Mouse (Mus musculus) liver, adult 2 months (tissue): Measurements from ENCODE around the gene Scn4b. TPM values are rescaled to one million over a fixed set of nuclear protein-coding genes. Genes with fewer than 3 reads are reported as not detected.

Experiments
- DNase-seq: peaks from one replicate; pipeline ENCODE4 v3.0.0-alpha.2; 2011; ENCODE audit warnings: low read depth, low spot score; ENCODE audit errors: extremely low read depth
- H3K27ac ChIP-seq: fragments of 200-500 bp; replicated peaks from 2 replicates; pipeline ENCODE4 v1.5.1; 2012; ENCODE audit warnings: low read depth, mild to moderate bottlenecking, control low read depth, inconsistent platforms, low read length; ENCODE audit not compliant: insufficient read depth
- H3K27me3 ChIP-seq: fragments of 200-500 bp; 2 replicates; pipeline ENCODE4 v1.6.1; 2012; ENCODE audit warnings: mild to moderate bottlenecking, moderate library complexity, low read length, inconsistent platforms; ENCODE audit not compliant: control insufficient read depth, insufficient read depth
- H3K36me3 ChIP-seq: fragments of 200-500 bp; 2 replicates; pipeline ENCODE4 v1.6.1; 2012; ENCODE audit warnings: low read length, inconsistent platforms; ENCODE audit not compliant: control insufficient read depth, insufficient read depth
- H3K4me1 ChIP-seq: fragments of 200-500 bp; 2 replicates; pipeline ENCODE4 v1.6.1; 2011; ENCODE audit warnings: low read length; ENCODE audit not compliant: control insufficient read depth, insufficient read depth
- H3K4me3 ChIP-seq: fragments of 200-500 bp; 2 replicates; pipeline ENCODE4 v1.5.1; 2011; ENCODE audit warnings: low read depth, mild to moderate bottlenecking, control low read depth, low read length, moderate library complexity; ENCODE audit not compliant: insufficient read depth
- H3K79me2 ChIP-seq: fragments of 200-500 bp; 2 replicates; pipeline ENCODE4 v1.6.1; 2012; ENCODE audit warnings: inconsistent platforms, mild to moderate bottlenecking, low read length, moderate library complexity; ENCODE audit not compliant: control insufficient read depth, insufficient read depth
- H3K9ac ChIP-seq: fragments of 200-500 bp; 2 replicates; pipeline ENCODE4 v1.6.1; 2012; ENCODE audit warnings: low read depth, mild to moderate bottlenecking, control low read depth, inconsistent platforms, low read length
- CTCF ChIP-seq: fragments of 200-500 bp; IDR thresholded peaks from 2 replicates; pipeline ENCODE4 v1.5.1; 2011; ENCODE audit warnings: low read depth, low read length, control low read depth
- POLR2A ChIP-seq: fragments of 200-500 bp; IDR thresholded peaks from 2 replicates; pipeline ENCODE4 v1.6.1; 2011; ENCODE audit warnings: low read length, control low read depth; ENCODE audit not compliant: insufficient read depth; ENCODE audit errors: extremely low read depth
- WGBS: fragments of 180-500 bp; shearing (Covaris S2); methylation state at CpG from one replicate; pipeline ENCODE4 v1.1.7; 2018; 5-methylcytosine and 5-hydroxymethylcytosine counted together
- polyA plus RNA-seq: library from polyadenylated mRNA; depleted of rRNA; stranded (reverse); fragments of >200 nt; gene quantifications from 2 replicates; pipeline ENCODE4 v1.2.3, GENCODE M21; 2012
- total RNA-seq: library from RNA; depleted of rRNA; stranded (reverse); fragments of >200 nt; gene quantifications from 2 replicates; pipeline ENCODE4 v1.2.3, GENCODE M21; 2014

Gene Scn4b
- total and polyA plus RNA-seq, 2 experiments: 0.02 to 0.28 TPM

DNA sequence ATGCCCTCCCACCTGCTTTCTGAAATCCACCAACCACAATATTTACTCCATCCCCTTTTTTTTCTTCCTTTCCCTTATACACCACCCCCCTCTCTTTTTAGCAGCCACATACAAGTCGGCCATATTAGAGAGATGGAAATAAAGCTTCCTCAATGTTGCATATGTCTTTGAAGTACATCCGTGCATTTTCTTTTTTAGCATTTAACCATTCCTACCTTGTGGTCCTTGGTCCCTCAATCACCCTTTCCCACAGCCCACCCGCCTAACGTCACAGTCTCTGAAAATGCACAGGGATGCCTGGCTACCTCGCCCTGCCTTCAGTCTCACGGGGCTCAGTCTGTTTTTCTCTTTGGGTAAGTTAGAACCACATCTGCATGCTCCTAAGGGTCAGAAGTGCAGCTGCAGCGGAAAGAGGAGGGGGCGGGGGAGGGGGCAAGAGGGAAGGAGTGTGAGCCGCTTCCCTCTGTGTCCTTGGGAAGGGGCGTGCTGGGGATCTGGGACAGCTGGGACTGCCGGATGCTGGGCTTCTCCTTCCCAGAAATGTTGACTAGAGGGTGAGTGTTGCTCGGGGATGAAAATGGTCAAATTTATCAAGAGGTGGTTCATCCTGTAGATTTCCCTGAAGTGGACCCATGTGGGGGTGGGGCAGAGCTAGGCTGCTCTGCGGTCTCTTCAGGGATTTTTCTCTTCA, 20.3 kb upstream of the Scn4b start, which contains the start of gene Scn2b:
TSS of gene Scn2b (plus strand) at position 42 of the 691 bp plus-strand sequence.
- DNase-seq: no peak
- WGBS: 39% methylated on average over 13 of the region's 13 CpGs
- no peak within 1 kb of the TSS for H3K27ac ChIP-seq
- peaks cover 1% of the 10 kb centered on the region; the same call in 1 of the 2 replicates for H3K4me1 ChIP-seq
- H3K36me3 ChIP-seq: no peaks in the 10 kb centered on the region
- H3K4me3 ChIP-seq: no peak within 1 kb of the TSS
- H3K79me2 ChIP-seq: no peaks in the 10 kb centered on the region
- no peak within 1 kb of the TSS for H3K9ac ChIP-seq
- TF ChIP-seq CTCF (no peak), POLR2A (no peak)
- H3K27me3 ChIP-seq: no peaks in the 10 kb centered on the region

DNA sequence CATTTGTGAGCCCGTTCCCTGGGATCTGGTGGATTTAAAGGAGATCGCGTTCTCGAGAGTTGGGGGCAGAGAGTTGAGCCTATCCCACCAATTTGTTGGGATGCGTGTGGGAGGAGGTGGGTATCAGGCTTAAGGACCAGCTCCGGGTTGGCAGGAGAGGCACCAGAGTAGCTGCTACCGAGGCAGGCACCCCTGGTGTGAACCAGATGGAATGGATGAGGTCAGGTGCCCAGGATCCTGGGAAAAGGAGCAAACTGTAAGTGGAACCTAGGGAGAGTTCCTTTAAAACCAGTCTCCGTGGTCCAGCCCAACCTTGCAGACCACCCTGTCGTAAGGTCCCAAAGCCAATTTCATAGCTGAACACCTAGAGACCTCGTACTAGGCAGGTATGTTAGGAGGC, 19.6 kb upstream of the Scn4b start:
- Histone ChIP-seq H3K4me1 (peaks cover 1% of the 10 kb centered on the region; the same call in 1 of the 2 replicates), H3K27me3 (no peaks in the 10 kb centered on the region)

DNA sequence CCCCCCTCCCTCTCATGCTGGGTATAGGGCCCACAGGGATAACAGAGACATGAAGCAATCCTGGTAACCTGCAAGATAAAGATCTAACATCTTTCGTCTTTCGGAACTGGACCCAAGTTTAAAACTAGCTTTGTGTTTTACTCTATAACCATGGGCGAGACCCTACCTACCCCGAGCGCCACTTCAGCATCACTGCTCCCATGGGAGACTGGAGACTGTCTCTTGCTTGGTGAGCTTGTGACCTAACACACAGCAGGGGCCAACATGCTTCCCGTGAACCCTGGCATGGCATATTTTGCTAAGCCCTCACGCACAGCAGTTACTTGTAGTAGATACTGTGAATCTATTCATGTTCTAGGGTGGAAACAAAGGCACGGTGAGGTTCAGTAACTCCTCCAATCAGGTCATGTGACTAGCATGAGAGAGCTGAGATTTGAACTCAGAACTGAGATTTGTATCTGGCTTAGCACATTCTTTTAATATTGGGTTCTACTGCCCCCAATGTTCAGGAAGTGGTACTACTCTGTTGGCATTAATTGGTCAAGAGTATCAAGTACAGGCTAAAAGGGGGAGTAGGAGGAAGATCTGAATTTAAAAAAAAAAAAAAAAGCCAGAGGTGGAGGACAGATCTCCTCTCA, 18.8 kb upstream of the Scn4b start:
- no peak for TF ChIP-seq CTCF
- no peak for TF ChIP-seq POLR2A
- Histone ChIP-seq H3K36me3 (no peaks in the 10 kb centered on the region), H3K4me3 (no peak overlapping the region), H3K27me3 (no peaks in the 10 kb centered on the region), H3K4me1 (peaks cover 1% of the 10 kb centered on the region; the same call in 1 of the 2 replicates), H3K79me2 (no peaks in the 10 kb centered on the region), H3K27ac (no peak overlapping the region), H3K9ac (no peak overlapping the region)
- WGBS: 92% methylated on average over 8 of the region's 8 CpGs
- peak; percentile 34 for DNase-seq

More for the DNA sequence above, 19.6 kb upstream of the Scn4b start:
- no peak overlapping the region for H3K9ac ChIP-seq
- H3K36me3 ChIP-seq: no peaks in the 10 kb centered on the region
- no peak overlapping the region for H3K4me3 ChIP-seq
- no peak for TF ChIP-seq CTCF
- TF ChIP-seq POLR2A: no peak
- no peak for DNase-seq
- WGBS: 55% methylated on average over 10 of the region's 10 CpGs
- H3K27ac ChIP-seq: no peak overlapping the region
- no peaks in the 10 kb centered on the region for H3K79me2 ChIP-seq

DNA sequence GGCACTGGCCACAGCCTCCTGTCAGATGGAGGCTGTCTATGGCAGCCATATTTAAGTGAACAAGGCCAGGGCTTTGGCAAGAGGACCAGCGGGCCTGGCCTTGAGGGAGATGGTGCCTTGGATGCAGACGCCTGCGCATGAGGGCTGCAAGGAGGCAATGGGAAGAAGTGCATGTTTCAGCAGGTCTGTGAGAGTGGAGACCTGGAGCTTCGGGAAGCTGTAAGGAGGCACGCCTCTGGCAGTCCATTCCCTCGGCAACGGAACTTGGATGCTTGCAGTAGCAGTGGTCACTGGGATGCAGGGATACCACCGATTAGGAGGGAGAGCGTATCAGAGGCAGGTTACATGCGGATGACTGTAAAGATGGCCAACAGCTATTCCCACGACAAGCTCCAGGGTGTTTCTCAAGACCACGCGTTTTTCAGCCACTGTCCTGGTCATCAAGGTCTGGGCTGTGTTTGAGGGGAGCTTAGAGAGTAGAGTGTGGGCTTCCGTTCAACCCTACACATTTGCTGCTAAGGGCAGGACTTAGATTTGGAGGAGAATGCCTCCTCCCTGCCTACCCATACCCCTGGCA, 18.2 kb upstream of the Scn4b start:
- TF ChIP-seq POLR2A: no peak
- no peak for TF ChIP-seq CTCF
- no peaks in the 10 kb centered on the region for H3K36me3 ChIP-seq
- no peak for DNase-seq
- H3K9ac ChIP-seq: no peak overlapping the region
- no peak overlapping the region for H3K27ac ChIP-seq
- no peak overlapping the region for H3K4me3 ChIP-seq
- H3K27me3 ChIP-seq: no peaks in the 10 kb centered on the region
- H3K4me1 ChIP-seq: peaks cover 1% of the 10 kb centered on the region; the same call in 1 of the 2 replicates
- no peaks in the 10 kb centered on the region for H3K79me2 ChIP-seq
- WGBS: 92% methylated on average over 14 of the region's 14 CpGs

DNA sequence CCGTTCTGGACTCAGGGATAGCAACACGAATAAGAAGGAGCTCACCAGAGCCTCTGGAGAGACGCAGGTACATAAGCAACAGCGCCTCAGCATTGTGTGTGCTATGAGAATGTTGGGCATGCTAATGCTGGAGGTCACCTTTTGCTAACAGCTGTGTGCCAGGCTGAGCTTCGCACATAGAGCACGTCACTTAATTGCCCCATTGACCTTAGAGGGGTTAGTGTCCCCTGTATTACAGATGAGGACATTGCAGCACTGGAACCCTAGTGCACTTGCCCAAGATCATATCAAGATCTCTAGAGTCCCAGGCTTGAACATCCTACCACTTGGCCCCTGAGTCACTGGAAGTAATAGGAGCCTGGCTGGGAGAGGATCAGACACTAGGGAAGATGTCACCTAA, 17.6 kb upstream of the Scn4b start:
- Histone ChIP-seq H3K27me3 (no peaks in the 10 kb centered on the region), H3K79me2 (no peaks in the 10 kb centered on the region), H3K27ac (no peak overlapping the region), H3K4me3 (no peak overlapping the region), H3K36me3 (no peaks in the 10 kb centered on the region), H3K4me1 (peaks cover 1% of the 10 kb centered on the region; the same call in 1 of the 2 replicates), H3K9ac (no peak overlapping the region)
- no peak for DNase-seq
- WGBS: 94% methylated on average over 6 of the region's 6 CpGs
- TF ChIP-seq CTCF (no peak), POLR2A (no peak)
